Mouse (Mus musculus) left cerebral cortex, postnatal 36 days (tissue): ENCODE measurements at regions not wholly inside any gene's neighbourhood (a gene's known extent, or its start where the extent isn't known, plus 50 kb on each side); places are given as distances from the start of the nearest gene placed in this dataset.

Experiments
- DNase-seq, 2 experiments: peaks; one replicate each; pipeline ENCODE4 v3.0.0; 2021 to 2022; ENCODE audit warnings: low spot score in 2 of 2, mixed read lengths in 1 of 2
- intact Hi-C: fragments of 180-260 bp; cut with DNase I; formaldehyde crosslinking; loops from one replicate; pipeline ENCODE4 v1.15.1; 2025

GRCm38 (mm10) chr2:95891566-95891965, 426.4 kb upstream of the Lrrc4c start:
- DNase-seq = peak in 1 of 2 experiments; percentile 12
- intact Hi-C loops = no loop called here

- intact Hi-C loops = no loop called here
- DNase-seq = no peak
These were observed 412.9 kb upstream of the Lrrc4c start for GRCm38 (mm10) chr2:95905026-95905425.

GRCm38 (mm10) chr2:95909758-95910157, 408.2 kb upstream of the Lrrc4c start:
- no peak for DNase-seq
- intact Hi-C loops = no loop called here

GRCm38 (mm10) chr2:95910160-95910559, 407.8 kb upstream of the Lrrc4c start:
- intact Hi-C loops = no loop called here
- no peak for DNase-seq
